In the genomic region with DNA sequence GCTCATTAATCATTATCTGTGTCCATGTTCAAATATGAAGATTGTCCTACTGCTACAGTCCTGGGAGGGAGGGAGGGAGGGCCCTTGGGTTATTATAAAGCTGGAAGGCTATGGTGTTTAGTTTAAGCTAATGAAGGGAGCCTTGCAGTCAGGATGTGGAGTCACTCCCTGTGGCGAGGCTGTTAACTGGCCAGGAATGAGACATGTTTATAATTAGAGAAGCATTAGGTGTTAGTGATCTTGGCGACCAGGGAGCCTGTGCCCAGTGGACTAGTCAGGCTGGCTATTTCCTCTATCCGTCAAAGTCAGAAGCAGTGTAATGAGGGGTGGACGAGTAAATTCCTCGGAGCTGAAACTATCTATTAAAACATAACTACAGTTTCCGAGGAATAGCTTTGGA, we compare ENCODE assay signal across 22 mouse cellular contexts. TPM values are rescaled to one million over a fixed set of nuclear protein-coding genes. Genes with fewer than 3 reads are reported as not detected.
DNase-seq lines count a peak whose midpoint lies in the region; ATAC-seq and TF ChIP-seq lines count a peak whose summit lies in the region.
"Had no signal": no experiment of that assay in that cellular context is flagged by ENCODE, and none has a peak within 500 bp of the region (broad histone marks: within the 10 kb centered on the region; RNA-seq: fewer than 3 reads in every experiment).

No protein-coding gene starts in this region.

- H3K9ac ChIP-seq in lung, embryonic 15.5 days, result no peak overlapping the region
- H3K9ac ChIP-seq: forebrain, postnatal 0 days; liver, embryonic 13.5 days; midbrain, embryonic 13.5 days had no signal

- no peak overlapping the region for H3K4me3 ChIP-seq in kidney, adult 2 months (ENCODE audit: insufficient read depth, low read depth, low read length)
- H3K4me3 ChIP-seq in lung, embryonic 15.5 days, result no peak overlapping the region
- H3K4me3 ChIP-seq: heart, adult 2 months; liver, embryonic 13.5 days; midbrain, embryonic 13.5 days had no signal

- TF ChIP-seq POLR2A in kidney, adult 2 months (IDR thresholded peaks at IDR 0.05; ENCODE audit: low read depth, low read length), result no peak

- no peaks in the 10 kb centered on the region for H3K27me3 ChIP-seq in kidney, adult 2 months (replicated peaks; ENCODE audit: control insufficient read depth, insufficient read depth, low read length)
- H3K27me3 ChIP-seq in lung, embryonic 15.5 days, result no peaks in the 10 kb centered on the region
- H3K27me3 ChIP-seq: liver, embryonic 13.5 days; midbrain, embryonic 13.5 days had no signal

- WGBS in kidney, adult 2 months, result 17% methylated on average over 6 of the region's 6 CpGs
- WGBS in lung, embryonic 15.5 days, result 12% methylated on average over 6 of the region's 6 CpGs

- TF ChIP-seq CTCF in kidney, adult 2 months (conservative IDR thresholded peaks at IDR 0.05; ENCODE audit: insufficient read depth, insufficient read length, low read depth, low read length), result no peak

- no peak overlapping the region for H3K27ac ChIP-seq in kidney, adult 2 months (ENCODE audit: insufficient read depth, low read depth, low read length)
- no peak overlapping the region for H3K27ac ChIP-seq in lung, embryonic 15.5 days
- H3K27ac ChIP-seq: heart, adult 2 months; liver, embryonic 13.5 days; midbrain, embryonic 13.5 days had no signal

- H3K4me1 ChIP-seq in kidney, adult 2 months (ENCODE audit: control insufficient read depth, insufficient read depth, low read length), result no peaks in the 10 kb centered on the region
- peaks cover 3% of the 10 kb centered on the region; the same call in 1 of the 2 replicates for H3K4me1 ChIP-seq in lung, embryonic 15.5 days
- H3K4me1 ChIP-seq: liver, embryonic 13.5 days; midbrain, embryonic 13.5 days had no signal

- DNase-seq in kidney, adult 2 months, result peak; percentile 8
- no peak for DNase-seq in kidney, adult 11 months
- no peak for DNase-seq in lung, postnatal 36 days
- DNase-seq in forelimb bud, embryonic 11.5 days (ENCODE audit: low read depth, low spot score), result peak; percentile 72
- peak; percentile 35 for DNase-seq in mesoderm, embryonic 11.5 days (ENCODE audit: low read depth, low spot score)
- DNase-seq in thymus, postnatal 0 days (ENCODE audit: low spot score), result no peak
- no peak for DNase-seq in testis, postnatal 14 days (ENCODE audit: low spot score)
- DNase-seq: adrenal gland, postnatal 10 days; cerebellum, adult 11-12 months; forebrain, postnatal 0 days; gastrocnemius, postnatal 10 days; heart, adult 2 months; layer of hippocampus, adult 9-11 months; liver, embryonic 13.5 days; thymus, postnatal 14 days had no signal

- H3K36me3 ChIP-seq in kidney, adult 2 months (ENCODE audit: control insufficient read depth, insufficient read depth, low read length), result no peaks in the 10 kb centered on the region
- H3K36me3 ChIP-seq in lung, embryonic 15.5 days, result no peaks in the 10 kb centered on the region
- H3K36me3 ChIP-seq: liver, embryonic 13.5 days; midbrain, embryonic 13.5 days had no signal

- peak overlapping the region; percentile 18; the same call in 1 of the 2 replicates for H3K4me2 ChIP-seq in lung, embryonic 15.5 days
- H3K4me2 ChIP-seq: liver, embryonic 13.5 days; midbrain, embryonic 13.5 days had no signal

- H3K9me3 ChIP-seq in lung, embryonic 15.5 days, result no peaks in the 10 kb centered on the region
- H3K9me3 ChIP-seq: liver, embryonic 13.5 days; midbrain, embryonic 13.5 days had no signal

- ATAC-seq in lung, embryonic 15.5 days (ENCODE audit: borderline replicate concordance, extremely low read depth, low FRiP score, low TSS enrichment), result 0 out of 2 replicates have a peak, but pooled peaks have one; percentile 27
- ATAC-seq: forebrain, postnatal 0 days; intestine, embryonic 16.5 days; midbrain, embryonic 13.5 days had no signal

RNA-seq across cellular contexts. Expression of gene Mbl2, which starts 23.6 kb away (rescaled TPM):
- polyA plus RNA-seq in kidney, adult 2 months (2012; rRNA removed), result 0.59 and 0.73 TPM in 2 replicates
- not detected in 2 replicates for polyA plus RNA-seq in lung, embryonic 15.5 days (2015; fragmentation: Nextera tagmentation; extraction: Ambion mirVana)
- polyA plus RNA-seq in thymus, postnatal 0 days (2015; fragmentation: Nextera tagmentation; extraction: Ambion mirVana), result 0.59 and 0.66 TPM in 2 replicates
- polyA plus RNA-seq: embryonic facial prominence, embryonic 14.5 days; forebrain, postnatal 0 days; heart, adult 2 months; heart, embryonic 16.5 days; hindbrain, embryonic 11.5 days; midbrain, embryonic 13.5 days; neural tube, embryonic 14.5 days had no signal

Comparison
In these comparisons a context has a peak if more than half of its experiments do, and no peak if none do; other contexts are left out.
1. DNase-seq: peak in kidney, adult 2 months (single experiment), forelimb bud, embryonic 11.5 days (single experiment) and mesoderm, embryonic 11.5 days (single experiment); none in kidney, adult 11 months (single experiment), lung, postnatal 36 days (single experiment), thymus, postnatal 0 days (single experiment) and testis, postnatal 14 days (single experiment).